Mouse (Mus musculus) heart, embryonic 16.5 days (tissue): ENCODE measurements around the gene Pof1b. TPM values are rescaled to one million over a fixed set of nuclear protein-coding genes. Genes with fewer than 3 reads are reported as not detected.

Experiments
- ATAC-seq: fragments of 200-750 bp; cut with Nextera tagmentation; replicated peaks from 2 replicates; pipeline ENCODE4 v1.8.0; 2017; ENCODE audit warnings: moderate number of reproducible peaks; ENCODE audit not compliant: insufficient read depth, low FRiP score; ENCODE audit errors: extremely low read depth
- H3K27ac ChIP-seq: fragments of 300-500 bp; sonication (generic); 2 replicates; pipeline ENCODE4 v1.5.1; 2014; ENCODE audit warnings: mild to moderate bottlenecking, low read length, control low read depth, moderate library complexity
- H3K27me3 ChIP-seq: fragments of 300-500 bp; sonication (generic); 2 replicates; pipeline ENCODE4 v1.6.1; 2014; ENCODE audit warnings: low read length, mixed read lengths; ENCODE audit not compliant: control insufficient read depth, insufficient read depth
- H3K36me3 ChIP-seq: fragments of 300-500 bp; sonication (generic); 2 replicates; pipeline ENCODE4 v1.6.1; 2014; ENCODE audit not compliant: control insufficient read depth, insufficient read depth
- H3K4me1 ChIP-seq: fragments of 300-500 bp; sonication (generic); 2 replicates; pipeline ENCODE4 v1.6.1; 2014; ENCODE audit warnings: low read length, mixed read lengths; ENCODE audit not compliant: control insufficient read depth, insufficient read depth
- H3K4me2 ChIP-seq: fragments of 300-500 bp; sonication (generic); 2 replicates; pipeline ENCODE4 v1.6.1; 2014; ENCODE audit warnings: low read depth, mild to moderate bottlenecking, control low read depth, low read length
- H3K4me3 ChIP-seq: fragments of 300-500 bp; sonication (generic); 2 replicates; pipeline ENCODE4 v1.5.1; 2014; ENCODE audit warnings: mild to moderate bottlenecking, control low read depth, low read length
- H3K9ac ChIP-seq: fragments of 300-500 bp; sonication (generic); 2 replicates; pipeline ENCODE4 v1.6.1; 2014; ENCODE audit warnings: low read length, control low read depth
- H3K9me3 ChIP-seq: fragments of 300-500 bp; sonication (generic); replicated peaks from 2 replicates; pipeline ENCODE4 v1.6.1; 2016; ENCODE audit warnings: low read length; ENCODE audit not compliant: control insufficient read depth
- WGBS: fragments of 180-500 bp; shearing (Covaris S2); extraction: QIAGEN DNeasy Blood & Tissue Kit; methylation state at CpG from one replicate; pipeline ENCODE4 v1.1.7; 2014; 5-methylcytosine and 5-hydroxymethylcytosine counted together
- polyA plus RNA-seq: library from polyadenylated mRNA; unstranded; fragments of >200 nt; fragmentation: Nextera tagmentation; extraction: Ambion mirVana; gene quantifications from 2 replicates; pipeline ENCODE4 v1.2.1, GENCODE M21; 2015

The Pof1b gene
- 0.22 and 0.31 TPM in 2 replicates for polyA plus RNA-seq

- 53% methylated on average over 5 of the region's 5 CpGs for WGBS
- ATAC-seq: no peak
Measured at GRCm38 (mm10) chrX:112698508-112698907, at the start of gene Pof1b. Pof1b (minus strand) TSS chrX:112698651.

GRCm38 (mm10) chrX:112716587-112716986, 18.1 kb upstream of the Pof1b start:
- H3K4me2 ChIP-seq: no peak overlapping the region
- H3K4me3 ChIP-seq: no peak overlapping the region
- no peaks in the 10 kb centered on the region for H3K27me3 ChIP-seq
- H3K9ac ChIP-seq: no peak overlapping the region
- H3K27ac ChIP-seq: no peak overlapping the region
- ATAC-seq: no peak
- H3K4me1 ChIP-seq: no peaks in the 10 kb centered on the region
- no peaks in the 10 kb centered on the region for H3K36me3 ChIP-seq
- H3K9me3 ChIP-seq: no peaks in the 10 kb centered on the region

More at GRCm38 (mm10) chrX:112698508-112698907, at the start of gene Pof1b:
- Histone ChIP-seq H3K36me3 (no peaks in the 10 kb centered on the region), H3K4me2 (no peak within 1 kb of the TSS), H3K9me3 (no peaks in the 10 kb centered on the region), H3K9ac (no peak within 1 kb of the TSS), H3K4me3 (no peak within 1 kb of the TSS), H3K27me3 (no peaks in the 10 kb centered on the region), H3K4me1 (no peaks in the 10 kb centered on the region), H3K27ac (no peak within 1 kb of the TSS)

- Histone ChIP-seq H3K4me1 (no peaks in the 10 kb centered on the region), H3K9ac (no peak overlapping the region), H3K4me2 (no peak overlapping the region), H3K4me3 (no peak overlapping the region), H3K27me3 (no peaks in the 10 kb centered on the region), H3K27ac (no peak overlapping the region), H3K9me3 (no peaks in the 10 kb centered on the region), H3K36me3 (no peaks in the 10 kb centered on the region)
- 56% methylated on average over 1 of the region's 1 CpGs for WGBS
- no peak for ATAC-seq
Measured at GRCm38 (mm10) chrX:112694392-112694791, 4.1 kb downstream of the Pof1b start.

GRCm38 (mm10) chrX:112680605-112681004, 17.8 kb downstream of the Pof1b start:
- no peak overlapping the region for H3K4me3 ChIP-seq
- H3K27ac ChIP-seq: no peak overlapping the region
- H3K9ac ChIP-seq: no peak overlapping the region
- ATAC-seq: no peak
- no peaks in the 10 kb centered on the region for H3K9me3 ChIP-seq
- no peak overlapping the region for H3K4me2 ChIP-seq
- H3K4me1 ChIP-seq: no peaks in the 10 kb centered on the region
- WGBS: 29% methylated on average over 5 of the region's 5 CpGs
- H3K27me3 ChIP-seq: no peaks in the 10 kb centered on the region
- H3K36me3 ChIP-seq: no peaks in the 10 kb centered on the region

GRCm38 (mm10) chrX:112675525-112675924, 22.9 kb downstream of the Pof1b start:
- 15% methylated on average over 1 of the region's 1 CpGs for WGBS
- no peaks in the 10 kb centered on the region for H3K4me1 ChIP-seq
- no peak for ATAC-seq

GRCm38 (mm10) chrX:112601306-112602120, 96.9 kb downstream of the Pof1b start:
- H3K4me2 ChIP-seq: peak overlapping the region; percentile 68
- peak overlapping the region; percentile 43; the same call in 1 of the 2 replicates for H3K27ac ChIP-seq
- H3K9ac ChIP-seq: peak overlapping the region; percentile 79
- no peaks in the 10 kb centered on the region for H3K36me3 ChIP-seq
- peak overlapping the region; percentile 71 for H3K4me3 ChIP-seq
- no peaks in the 10 kb centered on the region for H3K4me1 ChIP-seq
- no peaks in the 10 kb centered on the region for H3K9me3 ChIP-seq
- ATAC-seq: peak; percentile 37
- H3K27me3 ChIP-seq: no peaks in the 10 kb centered on the region
- 10% methylated on average over 44 of the region's 81 CpGs for WGBS

More at GRCm38 (mm10) chrX:112675525-112675924, 22.9 kb downstream of the Pof1b start:
- Histone ChIP-seq H3K9ac (no peak overlapping the region), H3K36me3 (no peaks in the 10 kb centered on the region), H3K4me3 (no peak overlapping the region), H3K9me3 (no peaks in the 10 kb centered on the region), H3K27ac (no peak overlapping the region), H3K4me2 (no peak overlapping the region), H3K27me3 (no peaks in the 10 kb centered on the region)

GRCm38 (mm10) chrX:112600511-112601305, 97.7 kb downstream of the Pof1b start, which contains the start of gene Zfp711:
Zfp711 (plus strand) TSS chrX:112600526.
- Histone ChIP-seq H3K36me3 (no peaks in the 10 kb centered on the region), H3K9me3 (no peaks in the 10 kb centered on the region), H3K9ac (peak within 1 kb of the TSS; percentile 79), H3K4me3 (peak within 1 kb of the TSS; percentile 71), H3K4me2 (peak within 1 kb of the TSS; percentile 68), H3K27ac (peak within 1 kb of the TSS; percentile 43; the same call in 1 of the 2 replicates), H3K4me1 (no peaks in the 10 kb centered on the region), H3K27me3 (no peaks in the 10 kb centered on the region)
- WGBS: 10% methylated on average over 61 of the region's 79 CpGs
- ATAC-seq: peak; percentile 94
